Mouse (Mus musculus): ENCODE data around the gene Macrod2.

GRCm38 (mm10) chr2:140673466-140673865 lies 278.4 kb downstream of the Macrod2 start:
- TF ChIP-seq CTCF (IDR thresholded peaks at IDR 0.05; ENCODE audit: control insufficient read depth, insufficient read depth, insufficient read length) (no peak), MAX (IDR thresholded peaks at IDR 0.05) (no peak), MYOD1 (IDR thresholded peaks at IDR 0.05; ENCODE audit: control insufficient read depth, insufficient read length, low read depth) (no peak), USF1 (IDR thresholded peaks at IDR 0.05; ENCODE audit: low read depth) (no peak), CEBPB (IDR thresholded peaks at IDR 0.05; ENCODE audit: low read depth) (no peak), MYOG (IDR thresholded peaks at IDR 0.05; ENCODE audit: control insufficient read depth, extremely low read depth, insufficient read length) (no peak)

Data from C2C12 (cell line).